Mouse (Mus musculus) naive thymus-derived CD4-positive, alpha-beta T cell, adult 2 months (primary cell): Measurements from ENCODE around the gene Aco2.
A peak's percentile ranks its signal among the peaks of the same experiment; 100 is the strongest.
"Not testable (repeated sequence)": the region's sequence is repeated elsewhere in the genome, so short reads cannot be mapped to it uniquely, and the experiment has no call there.

ENCODE experiments used
- DNase-seq: peaks from one replicate; pipeline ENCODE4 v3.0.0-alpha.2; 2011; ENCODE audit warnings: low read depth

Gene Aco2

DNA sequence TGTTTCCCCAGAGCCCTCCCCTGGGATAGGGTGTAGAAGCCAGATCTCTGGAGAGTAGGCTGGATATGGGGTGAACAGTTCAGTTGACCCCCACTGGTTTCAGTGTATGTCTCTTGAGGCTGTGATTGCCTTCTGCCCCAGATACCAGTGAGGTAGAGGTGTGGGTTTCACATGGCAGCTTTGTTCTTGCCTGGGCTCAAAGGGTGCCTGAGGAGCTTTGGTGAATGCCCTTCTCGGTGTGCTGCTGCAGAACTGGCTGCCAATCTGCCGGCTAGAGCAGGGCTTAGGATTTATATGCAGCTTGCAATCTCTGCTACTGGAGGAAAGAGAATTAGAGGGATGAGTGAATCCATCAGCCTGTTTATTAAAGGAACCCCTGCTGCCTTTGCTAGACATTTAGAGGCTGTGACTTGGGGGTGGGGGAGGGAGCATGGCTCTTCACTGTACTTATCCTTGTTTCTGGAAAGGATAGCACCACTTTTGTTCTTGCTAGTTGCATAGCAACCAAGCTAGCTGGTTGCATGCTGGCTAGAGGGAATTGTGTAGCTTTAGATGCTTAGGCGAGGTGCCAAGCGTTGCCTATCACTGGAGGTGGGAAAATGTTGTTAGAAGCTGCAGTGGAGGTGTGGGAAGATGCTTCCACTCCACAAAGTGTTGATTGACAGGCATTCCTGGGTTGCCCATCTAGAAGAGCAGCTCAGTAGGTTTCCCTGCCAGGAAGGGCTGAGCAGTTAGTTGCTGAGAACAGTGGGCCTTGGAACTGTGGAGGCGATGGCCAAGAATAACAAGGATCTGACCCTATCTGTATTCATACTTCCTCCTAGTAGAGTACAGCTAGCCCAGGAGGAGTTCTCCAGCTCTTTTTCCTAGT lies 7.7 kb downstream of the Aco2 start:
- DNase-seq, result no peak

DNA sequence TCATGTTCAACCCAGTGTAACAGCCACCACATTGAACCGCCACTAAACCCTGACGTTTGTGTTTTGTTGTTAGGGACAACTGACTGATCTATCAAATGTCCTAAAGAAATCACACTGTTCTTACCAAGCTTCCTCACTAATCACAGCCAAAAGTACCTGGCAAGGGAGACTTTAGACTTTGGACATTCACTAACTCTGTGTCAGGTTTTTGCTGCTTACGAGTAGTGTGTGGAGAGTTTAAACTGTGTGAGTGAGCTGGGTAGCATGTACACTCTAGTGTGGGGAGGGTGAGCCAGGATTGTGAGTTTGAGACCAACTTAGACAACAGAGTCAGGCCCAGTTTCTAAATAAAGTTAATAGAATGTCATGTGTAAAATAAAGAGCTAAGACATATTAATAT lies 10.2 kb downstream of the Aco2 start:
- no peak for DNase-seq

DNA sequence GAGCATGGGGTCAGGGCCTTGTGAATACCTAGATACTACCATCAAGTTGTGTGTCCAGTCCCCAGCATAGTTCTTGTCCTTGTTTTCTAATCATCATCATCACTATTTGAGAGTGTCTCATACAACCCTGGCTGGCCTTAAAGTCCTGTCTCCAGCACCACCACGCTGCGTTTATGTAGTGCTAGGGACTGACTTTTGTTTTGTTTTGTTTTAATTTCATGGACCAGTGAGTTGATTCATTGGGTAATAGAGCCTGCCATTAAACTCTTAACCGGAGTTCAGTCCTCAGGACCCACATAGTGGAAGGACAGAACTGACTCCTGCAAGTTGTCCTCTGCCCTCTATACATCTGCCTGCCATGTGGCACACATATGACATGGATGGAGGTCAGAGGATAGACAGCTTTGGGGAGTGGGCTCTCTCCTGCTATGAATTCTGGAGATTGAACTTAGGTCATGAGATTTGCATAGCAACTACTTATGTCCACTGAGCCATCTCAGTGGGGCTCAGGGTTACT lies 13.4 kb downstream of the Aco2 start:
- DNase-seq, result no peak

- DNase-seq, result no peak
These were observed 14.9 kb downstream of the Aco2 start for GRCm38 (mm10) chr15:81886795-81887550.

DNA sequence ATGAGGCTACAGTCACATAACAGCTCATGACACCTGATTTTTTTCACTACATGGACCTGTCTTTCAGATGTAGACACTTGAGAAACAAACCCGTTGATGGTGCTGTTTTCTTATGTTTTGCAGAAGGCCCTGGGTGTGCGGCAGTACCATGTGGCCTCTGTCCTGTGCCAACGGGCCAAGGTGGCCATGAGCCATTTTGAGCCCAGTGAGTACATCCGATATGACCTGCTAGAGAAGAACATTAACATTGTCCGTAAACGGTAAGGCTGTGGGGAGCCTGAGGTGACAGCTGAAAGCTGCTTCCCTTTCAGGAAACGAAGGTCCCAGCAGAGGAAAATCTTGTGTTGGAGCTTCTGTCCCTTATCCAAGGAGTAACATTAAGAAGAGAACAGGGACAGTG lies 17.1 kb downstream of the Aco2 start:
- DNase-seq, result no peak

- no peak for DNase-seq
These were observed 19.2 kb downstream of the Aco2 start for GRCm38 (mm10) chr15:81891140-81891802.

GRCm38 (mm10) chr15:81891822-81892580 lies 19.9 kb downstream of the Aco2 start:
- no peak for DNase-seq

DNA sequence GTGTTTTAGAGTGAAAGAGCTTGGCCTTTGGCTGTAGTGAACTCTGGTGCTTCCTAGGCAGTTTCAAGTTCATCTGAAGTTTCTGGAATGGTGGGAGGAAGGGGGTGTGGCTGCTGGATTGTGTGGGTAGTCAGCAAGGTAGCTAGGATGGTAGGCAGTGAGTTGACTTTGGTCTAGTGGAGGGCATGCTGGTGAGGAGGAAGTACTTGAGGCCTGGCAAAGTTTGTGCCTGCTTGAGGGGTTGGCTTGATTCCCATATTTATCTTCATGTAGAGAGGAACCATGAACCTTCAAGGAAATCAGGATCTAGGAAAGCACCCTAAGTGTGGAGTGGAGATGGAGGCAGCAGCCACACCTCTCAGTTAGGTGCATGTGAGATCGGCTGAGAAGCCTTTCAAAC lies 21.9 kb downstream of the Aco2 start:
- no peak for DNase-seq

DNA sequence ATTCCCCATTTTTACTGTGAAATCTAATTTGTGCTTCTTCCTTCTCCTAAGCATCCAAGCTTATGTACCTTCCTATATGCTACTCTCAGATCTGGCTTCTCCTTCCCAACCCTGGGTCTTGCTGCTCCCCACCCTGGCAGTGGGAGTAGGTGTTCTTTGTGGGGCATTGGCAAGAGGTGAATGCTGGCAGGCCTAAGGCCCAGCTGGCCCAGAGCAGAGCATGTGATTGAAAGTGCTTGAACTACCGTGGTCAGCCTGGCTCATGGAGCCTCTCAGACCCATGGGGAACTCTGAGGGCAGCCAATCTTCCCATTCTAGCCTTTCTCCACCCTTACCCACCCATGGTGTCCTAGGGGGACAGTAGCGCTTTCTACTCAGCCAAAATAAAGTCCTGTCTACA lies 24.3 kb downstream of the Aco2 start:
- DNase-seq, result no peak

GRCm38 (mm10) chr15:81897607-81898285 lies 25.6 kb downstream of the Aco2 start:
- DNase-seq, result no peak

GRCm38 (mm10) chr15:81898751-81899150 lies 26.6 kb downstream of the Aco2 start:
- no peak for DNase-seq

DNA sequence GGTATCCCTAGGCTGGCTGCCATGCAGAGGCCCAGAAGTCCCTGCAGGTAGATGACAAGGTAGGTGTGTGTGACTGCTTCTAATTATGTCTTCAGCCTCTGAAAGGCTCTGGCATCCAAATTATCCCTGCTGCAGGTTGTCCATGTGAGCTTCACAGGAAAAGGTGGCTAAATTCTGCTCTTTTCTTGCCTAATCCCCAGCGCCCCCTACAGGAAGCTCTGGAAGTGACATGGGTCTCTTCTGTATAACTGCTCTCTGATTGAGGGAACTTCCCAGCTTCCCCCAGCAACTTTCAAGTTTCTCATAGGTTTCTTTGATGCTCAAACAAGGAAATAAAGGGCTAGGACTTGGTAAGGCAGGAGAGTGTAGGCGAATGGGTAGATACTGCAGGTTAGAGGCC lies 32.8 kb downstream of the Aco2 start:
- peak; percentile 83 for DNase-seq

- no peak for DNase-seq
These were observed 35.8 kb downstream of the Aco2 start for GRCm38 (mm10) chr15:81907953-81908352.

DNA sequence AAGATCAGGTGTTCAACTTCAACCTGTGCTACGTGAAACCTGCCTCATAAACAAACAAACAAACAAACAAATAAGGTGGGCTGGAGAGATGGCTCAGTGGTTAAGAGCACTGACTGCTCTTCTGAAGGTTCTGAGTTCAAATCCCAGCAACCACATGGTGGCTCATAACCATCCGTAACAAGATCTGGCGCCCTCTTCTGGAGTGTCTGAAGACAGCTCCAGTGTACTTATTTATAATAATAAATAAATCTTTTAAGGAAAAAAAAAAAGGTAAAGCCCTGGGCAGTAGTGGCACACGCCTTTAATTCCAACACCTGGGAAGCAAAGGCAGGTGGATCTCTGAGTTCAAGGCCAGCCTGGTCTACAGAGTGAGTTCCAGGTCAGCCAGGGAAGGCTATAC lies 36.7 kb downstream of the Aco2 start:
- not testable (repeated sequence) for DNase-seq

DNA sequence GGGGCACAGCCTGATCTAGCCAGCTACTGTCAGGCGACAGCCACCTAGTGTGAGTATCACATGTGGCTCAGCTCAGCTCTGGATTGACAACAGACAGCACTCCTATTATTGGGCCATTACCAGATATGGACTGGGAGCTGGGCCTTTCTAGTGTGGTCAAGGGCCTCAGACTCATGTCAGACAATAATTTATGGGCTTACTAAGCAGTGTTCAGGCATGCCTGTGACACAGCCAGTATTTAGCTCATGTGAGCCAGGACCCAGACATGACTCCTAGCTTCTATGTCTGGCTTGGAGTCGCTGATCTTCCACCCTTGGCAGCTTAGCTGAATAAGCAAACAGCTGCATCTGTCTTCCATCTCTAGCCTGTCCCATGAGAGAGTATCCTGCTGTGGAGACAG lies 40.4 kb downstream of the Aco2 start:
- DNase-seq, result no peak

DNA sequence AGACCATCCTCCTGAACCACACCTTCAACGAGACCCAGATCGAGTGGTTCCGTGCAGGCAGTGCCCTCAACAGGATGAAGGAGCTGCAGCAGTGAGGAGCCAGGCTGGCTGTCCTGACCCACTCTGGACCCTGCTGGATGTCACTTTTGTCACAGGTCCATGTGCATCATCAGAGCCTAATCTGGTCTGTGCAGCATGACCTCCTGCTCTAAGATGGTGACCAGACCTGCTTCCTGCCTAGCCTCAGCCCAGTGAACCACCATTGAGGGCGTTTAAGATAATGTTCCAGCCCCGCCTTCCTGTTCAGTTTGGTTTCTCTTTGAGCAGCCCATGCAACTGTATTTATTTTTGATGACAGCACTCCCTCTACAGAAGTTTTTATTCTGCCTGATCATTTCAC lies 42.6 kb downstream of the Aco2 start:
- DNase-seq, result no peak

GRCm38 (mm10) chr15:81915663-81916062 lies 43.6 kb downstream of the Aco2 start:
- DNase-seq, result no peak

GRCm38 (mm10) chr15:81917201-81917600 lies 45.1 kb downstream of the Aco2 start:
- no peak for DNase-seq

GRCm38 (mm10) chr15:81917621-81918463 lies 45.7 kb downstream of the Aco2 start:
- peak; percentile 81 for DNase-seq

DNA sequence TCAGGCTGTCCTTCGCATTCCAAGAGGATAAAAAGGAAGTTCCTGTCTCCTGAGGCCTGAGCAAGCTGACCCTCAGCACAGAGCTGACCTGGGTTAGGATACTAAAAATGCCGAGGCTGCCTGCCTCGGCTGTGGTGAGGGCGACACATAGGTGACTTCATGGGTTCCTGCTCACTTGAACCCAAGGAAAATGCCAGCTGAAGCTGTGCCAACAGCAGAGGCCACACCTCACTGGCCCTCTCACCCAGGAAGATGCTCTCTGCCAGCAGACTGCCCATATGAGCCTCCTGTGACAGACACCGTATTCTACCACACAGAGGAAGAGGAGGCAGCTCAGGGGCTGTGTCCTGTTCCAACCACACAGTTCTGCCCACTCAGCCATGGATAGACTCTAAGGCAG lies 47.0 kb downstream of the Aco2 start:
- no peak for DNase-seq
